Mouse (Mus musculus) ES-E14 (cell line): ENCODE measurements around the gene Fosb. TPM values are rescaled to one million over a fixed set of nuclear protein-coding genes. Genes with fewer than 3 reads are reported as not detected.
A peak's percentile ranks its signal among the peaks of the same experiment; 100 is the strongest.

Experiments
- DNase-seq: peaks from one replicate; pipeline ENCODE4 v3.0.0-alpha.2; 2013; ENCODE audit warnings: low read depth, low spot score
- H3K27ac ChIP-seq: 2 replicates; pipeline ENCODE4 v1.5.1; 2012; ENCODE audit warnings: low read depth, mild to moderate bottlenecking, low read length, moderate library complexity, mixed read lengths; ENCODE audit not compliant: poor library complexity, insufficient read depth, severe bottlenecking
- H3K36me3 ChIP-seq: 2 replicates; pipeline ENCODE4 v1.6.1; 2012; ENCODE audit warnings: mild to moderate bottlenecking, low read length, moderate library complexity, mixed read lengths; ENCODE audit not compliant: control insufficient read depth, poor library complexity, insufficient read depth, severe bottlenecking
- H3K4me1 ChIP-seq, 2 experiments: fragments of 150-350 bp in 1 of 2; sonication (generic) in 1 of 2; 2 replicates each; pipeline ENCODE4 v1.6.1; 2012; ENCODE audit warnings: low read length in 2 of 2, mild to moderate bottlenecking in 1 of 2, mixed read lengths in 1 of 2; ENCODE audit not compliant: control insufficient read depth in 2 of 2, insufficient read depth in 2 of 2, poor library complexity in 1 of 2
- H3K4me3 ChIP-seq, 2 experiments: fragments of 150-350 bp in 1 of 2; sonication (generic) in 1 of 2; 2 replicates each; pipeline ENCODE4 v1.5.1; 2012; ENCODE audit warnings: low read length in 2 of 2, low read depth in 1 of 2, mild to moderate bottlenecking in 1 of 2, mixed read lengths in 1 of 2; ENCODE audit not compliant: insufficient read depth in 1 of 2, poor library complexity in 1 of 2, severe bottlenecking in 1 of 2
- H3K9ac ChIP-seq: 2 replicates; pipeline ENCODE4 v1.6.1; 2012; ENCODE audit warnings: low read depth, mild to moderate bottlenecking, low read length, mixed read lengths; ENCODE audit not compliant: poor library complexity, insufficient read depth, severe bottlenecking
- H3K9me3 ChIP-seq: fragments of 150-350 bp; sonication (generic); 2 replicates; pipeline ENCODE4 v1.6.1; 2012; ENCODE audit warnings: low read depth, mild to moderate bottlenecking, low read length; ENCODE audit not compliant: control insufficient read depth, insufficient read depth
- CHD2 ChIP-seq: IDR thresholded peaks from 2 replicates; pipeline ENCODE4 v1.6.1; 2014; ENCODE audit warnings: mild to moderate bottlenecking, low read depth, low read length, inconsistent platforms
- HCFC1 ChIP-seq: IDR thresholded peaks from 2 replicates; pipeline ENCODE4 v1.6.1; 2012; ENCODE audit warnings: low read length, inconsistent platforms, borderline replicate concordance; ENCODE audit not compliant: insufficient read depth
- MAFK ChIP-seq: IDR thresholded peaks from 2 replicates; pipeline ENCODE4 v1.6.1; 2014; ENCODE audit warnings: mild to moderate bottlenecking, low read depth, low read length, inconsistent platforms; ENCODE audit not compliant: insufficient read depth
- ZC3H11A ChIP-seq: IDR thresholded peaks from 2 replicates; pipeline ENCODE4 v1.6.1; 2012; ENCODE audit warnings: low read depth, mild to moderate bottlenecking, inconsistent platforms, low read length, borderline replicate concordance
- ZNF384 ChIP-seq: IDR thresholded peaks from 2 replicates; pipeline ENCODE4 v1.6.1; 2012; ENCODE audit warnings: low read depth, low read length, inconsistent platforms
- in situ Hi-C, 2 experiments: fragments of 600-800 bp; cut with MboI; formaldehyde crosslinking; loops; one replicate each; pipeline ENCODE4 v1.15.1; 2025; ENCODE audit warnings: low sequenced_read_pairs in 2 of 2, inconsistent platforms in 1 of 2; ENCODE audit not compliant: unreplicated experiment in 2 of 2
- total RNA-seq: library from RNA; depleted of rRNA; stranded (reverse); fragments of 300-350 nt; gene quantifications from 2 replicates; pipeline ENCODE4 v1.2.3, GENCODE M21; 2012

The Fosb gene
- total RNA-seq, 1 experiment = 5.8 TPM

DNA sequence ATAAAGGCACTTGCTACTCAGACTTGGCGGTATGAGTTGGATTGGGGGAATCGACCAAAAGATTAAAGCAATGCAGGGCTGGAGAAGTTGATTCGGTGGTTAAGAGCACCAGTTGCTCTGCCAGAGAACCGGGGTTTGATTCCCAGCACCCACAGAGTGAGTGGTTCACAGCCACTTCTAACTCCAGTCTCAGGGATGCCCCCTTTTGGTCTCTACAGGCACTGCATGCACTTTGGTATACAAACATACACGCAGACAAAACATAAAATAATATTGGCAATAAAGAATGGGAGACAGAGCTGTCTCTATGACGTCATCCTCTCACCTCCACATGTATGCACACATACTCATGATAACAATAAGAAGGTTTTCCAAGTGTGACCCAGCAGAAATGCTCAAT lies 12.8 kb downstream of the Fosb start:
- in situ Hi-C loops = no loop called here
- no peak overlapping the region for H3K27ac ChIP-seq
- H3K9me3 ChIP-seq = no peaks in the 10 kb centered on the region
- peaks cover 0 to 16% of the 10 kb centered on the region in 2 experiments; a peak in 3 of 4 replicates for H3K4me1 ChIP-seq
- H3K36me3 ChIP-seq = no peaks in the 10 kb centered on the region
- DNase-seq = no peak
- no peak overlapping the region for H3K4me3 ChIP-seq
- H3K9ac ChIP-seq = no peak overlapping the region
- TF ChIP-seq HCFC1 (no peak), ZC3H11A (no peak), MAFK (no peak), CHD2 (no peak)

GRCm38 (mm10) chr7:19295503-19296185 lies 14.2 kb downstream of the Fosb start:
- in situ Hi-C loops = no loop called here
- Histone ChIP-seq H3K9ac (peak overlapping the region; percentile 62; the same call in 1 of the 2 replicates), H3K36me3 (no peaks in the 10 kb centered on the region), H3K9me3 (no peaks in the 10 kb centered on the region), H3K4me3 (peak overlapping the region; percentile 32 to 40), H3K4me1 (peaks cover 0 to 17% of the 10 kb centered on the region in 2 experiments; a peak in 3 of 4 replicates), H3K27ac (no peak overlapping the region)
- DNase-seq = peak; percentile 91
- TF ChIP-seq MAFK = no peak
- TF ChIP-seq HCFC1 = peak; percentile 98
- TF ChIP-seq CHD2 = no peak

- in situ Hi-C loops = no loop called here
- no peaks in the 10 kb centered on the region; the same call in 1 of the 2 replicates for H3K36me3 ChIP-seq
- H3K4me1 ChIP-seq = peaks cover 0 to 17% of the 10 kb centered on the region in 2 experiments; a peak in 3 of 4 replicates
- H3K27ac ChIP-seq = no peak overlapping the region
- no peaks in the 10 kb centered on the region for H3K9me3 ChIP-seq
- no peak for DNase-seq
- peak overlapping the region; percentile 63; the same call in 1 of the 2 replicates for H3K9ac ChIP-seq
- no peak for TF ChIP-seq HCFC1
- TF ChIP-seq MAFK = no peak
- TF ChIP-seq CHD2 = no peak
- TF ChIP-seq ZNF384 = no peak
- no peak for TF ChIP-seq ZC3H11A
- H3K4me3 ChIP-seq = peak overlapping the region; percentile 49 to 62
These were observed 18.8 kb downstream of the Fosb start for GRCm38 (mm10) chr7:19290969-19291596.

DNA sequence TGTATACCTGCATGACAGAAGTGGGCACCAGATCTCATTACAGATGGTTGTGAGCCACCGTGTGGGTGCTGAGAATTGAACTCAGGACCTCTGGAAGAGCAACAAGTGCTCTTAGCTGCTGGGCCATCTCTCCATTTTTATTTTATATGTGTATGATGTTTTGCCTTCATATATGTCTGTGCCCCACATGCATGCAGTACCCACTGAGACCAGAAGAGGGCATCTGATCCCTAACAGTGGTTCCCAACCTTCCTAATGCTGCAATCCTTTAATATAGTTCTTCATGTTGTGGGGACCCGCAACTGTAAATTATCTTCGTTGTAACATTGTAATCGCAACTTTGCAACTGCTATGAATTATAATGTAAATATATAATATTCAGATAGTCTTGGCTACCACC lies 25.1 kb downstream of the Fosb start:
- in situ Hi-C loops = loop anchor here in 1 of 2 experiments (5.0 kb wide), 1 partner anchor 102 kb away; no protein-coding TSS in a partner anchor
- DNase-seq = peak; percentile 64
- H3K36me3 ChIP-seq = no peaks in the 10 kb centered on the region; the same call in 1 of the 2 replicates

More for the DNA sequence above, 25.1 kb downstream of the Fosb start:
- Histone ChIP-seq H3K4me3 (no peak overlapping the region), H3K9me3 (no peaks in the 10 kb centered on the region), H3K4me1 (peaks cover 0 to 3% of the 10 kb centered on the region in 2 experiments; a peak in 1 of 4 replicates), H3K27ac (no peak overlapping the region), H3K9ac (no peak overlapping the region)
- TF ChIP-seq ZNF384 (no peak), CHD2 (no peak), ZC3H11A (no peak), HCFC1 (no peak)
